Mouse (Mus musculus) heart, postnatal 36 days (tissue): ENCODE measurements around the gene Hilpda. TPM values are rescaled to one million over a fixed set of nuclear protein-coding genes. Genes with fewer than 3 reads are reported as not detected.

ENCODE experiments used
- total RNA-seq, 2 experiments: library from RNA; stranded (reverse); gene quantifications; 2 replicates each; pipeline ENCODE4 v1.2.3; 2021

Hilpda gene
- total RNA-seq, 2 experiments from 2014 or later: 4.4 to 5.7 TPM

Other genes with a start within 250 kb of the Hilpda start
- under 1 TPM in 1 of 2 experiments, not detected in 1; 0.22 TPM for gene Lep, start 212.3 kb upstream of the Hilpda start, total RNA-seq
- 10 to 100 TPM; 19.9 to 20.1 TPM for gene Rbm28, start 107.5 kb upstream of the Hilpda start, total RNA-seq
- 1 to 10 TPM; 3.6 to 4.0 TPM for gene Prrt4, start 92.9 kb upstream of the Hilpda start, total RNA-seq
- gene Impdh1, start 56.1 kb upstream of the Hilpda start, total RNA-seq: 10 to 100 TPM; 21.5 to 26.3 TPM
- gene Fam71f2, start 7.1 kb downstream of the Hilpda start, total RNA-seq: under 1 TPM in 1 of 2 experiments, not detected in 1; 0.27 TPM
- not detected for gene Fam71f1, start 46.7 kb downstream of the Hilpda start, total RNA-seq
- gene Calu, start 75.6 kb downstream of the Hilpda start, total RNA-seq: 100 to 1,000 TPM; 240 to 254 TPM
- gene Opn1sw, start 116.0 kb downstream of the Hilpda start, total RNA-seq: under 1 TPM in 1 of 2 experiments, not detected in 1; 0.11 TPM
- gene Ccdc136, start 123.8 kb downstream of the Hilpda start, total RNA-seq: 1 to 10 TPM; 1.7 to 3.0 TPM
- gene Flnc, start 160.8 kb downstream of the Hilpda start, total RNA-seq: 100 to 1,000 TPM; 205 to 216 TPM
- gene Atp6v1f, start 195.2 kb downstream of the Hilpda start, total RNA-seq: 100 to 1,000 TPM; 105 to 107 TPM
- gene Atp6v1fnb, start 198.9 kb downstream of the Hilpda start, total RNA-seq: not detected
- gene Kcp, start 235.5 kb downstream of the Hilpda start, total RNA-seq: 1 to 10 TPM; 2.7 to 5.8 TPM